Mouse (Mus musculus): Measurements from ENCODE around the gene Miga1.
"Not testable (repeated sequence)": the region's sequence is repeated elsewhere in the genome, so short reads cannot be mapped to it uniquely, and the experiment has no call there.

Gene Miga1

GRCm38 (mm10) chr3:152321765-152322547 is 18.3 kb downstream of the Miga1 start:
- no peak for DNase-seq (ENCODE audit: low read depth, low spot score)

GRCm38 (mm10) chr3:152320972-152321645 is 19.1 kb downstream of the Miga1 start:
- DNase-seq (ENCODE audit: low read depth, low spot score): peak; percentile 55

- DNase-seq (ENCODE audit: low read depth, low spot score): not testable (repeated sequence)
These were observed 23.6 kb downstream of the Miga1 start for GRCm38 (mm10) chr3:152316447-152317173.

- peak; percentile 91 for DNase-seq (ENCODE audit: low read depth, low spot score)
These were observed 24.6 kb downstream of the Miga1 start for GRCm38 (mm10) chr3:152315613-152316012.

- DNase-seq (ENCODE audit: low read depth, low spot score): not testable (repeated sequence)
These were observed 25.5 kb downstream of the Miga1 start for GRCm38 (mm10) chr3:152314666-152315065.

GRCm38 (mm10) chr3:152309250-152309645 is 31.0 kb downstream of the Miga1 start:
- DNase-seq (ENCODE audit: low read depth, low spot score): no peak

GRCm38 (mm10) chr3:152308485-152309249 is 31.5 kb downstream of the Miga1 start:
- DNase-seq (ENCODE audit: low read depth, low spot score): peak; percentile 96

- no peak for DNase-seq (ENCODE audit: low read depth, low spot score)
These were observed 34.2 kb downstream of the Miga1 start for GRCm38 (mm10) chr3:152305971-152306370.

GRCm38 (mm10) chr3:152305080-152305479 is 35.1 kb downstream of the Miga1 start:
- DNase-seq (ENCODE audit: low read depth, low spot score): no peak

- DNase-seq (ENCODE audit: low read depth, low spot score): no peak
These were observed 36.0 kb downstream of the Miga1 start for GRCm38 (mm10) chr3:152304093-152304815.

- no peak for DNase-seq (ENCODE audit: low read depth, low spot score)
These were observed 37.2 kb downstream of the Miga1 start for GRCm38 (mm10) chr3:152302991-152303390.

- DNase-seq (ENCODE audit: low read depth, low spot score): no peak
These were observed 39.5 kb downstream of the Miga1 start for GRCm38 (mm10) chr3:152300376-152301337.

- no peak for DNase-seq (ENCODE audit: low read depth, low spot score)
These were observed 44.3 kb downstream of the Miga1 start for GRCm38 (mm10) chr3:152295896-152296295.

GRCm38 (mm10) chr3:152294400-152294799 is 45.8 kb downstream of the Miga1 start:
- no peak for DNase-seq (ENCODE audit: low read depth, low spot score)

- no peak for DNase-seq (ENCODE audit: low read depth, low spot score)
These were observed 46.6 kb downstream of the Miga1 start for GRCm38 (mm10) chr3:152293530-152294181.

- DNase-seq (ENCODE audit: low read depth, low spot score): peak; percentile 42
These were observed 48.3 kb downstream of the Miga1 start for GRCm38 (mm10) chr3:152291895-152292294.

- no peak for DNase-seq (ENCODE audit: low read depth, low spot score)
These were observed 49.9 kb downstream of the Miga1 start for GRCm38 (mm10) chr3:152290175-152290798.

- no peak for DNase-seq (ENCODE audit: low read depth, low spot score)
These were observed 51.5 kb downstream of the Miga1 start for GRCm38 (mm10) chr3:152288740-152289139.

- DNase-seq (ENCODE audit: low read depth, low spot score): no peak
These were observed 51.9 kb downstream of the Miga1 start for GRCm38 (mm10) chr3:152288276-152288675.
